Mouse (Mus musculus): Measurements from ENCODE around the gene Tubb3. TPM values are rescaled to one million over a fixed set of nuclear protein-coding genes. Genes with fewer than 3 reads are reported as not detected.

Tubb3 gene
- 0.30 TPM for total RNA-seq (2023)

DNA sequence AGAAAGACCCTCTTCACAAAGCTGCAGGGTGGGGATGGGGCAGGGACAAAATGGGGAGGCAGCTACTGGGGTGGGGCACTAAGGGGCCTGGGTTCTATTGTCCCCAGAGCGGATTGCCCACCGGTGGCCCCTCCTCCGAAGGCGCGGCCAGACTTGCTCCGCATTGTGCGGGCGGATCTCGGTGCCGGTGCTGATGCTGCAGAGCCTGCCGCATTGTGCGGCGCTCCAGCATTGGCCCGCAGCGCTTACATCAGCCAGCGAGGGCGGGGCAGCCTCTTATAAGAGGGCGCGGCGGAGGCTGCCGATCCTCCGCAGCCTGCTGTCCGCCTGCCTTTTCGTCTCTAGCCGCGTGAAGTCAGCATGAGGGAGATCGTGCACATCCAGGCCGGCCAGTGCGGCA lies at the start of gene Tubb3:
TSS of gene Tubb3 (plus strand) at position 179 of the 400 bp plus-strand sequence.

DNA sequence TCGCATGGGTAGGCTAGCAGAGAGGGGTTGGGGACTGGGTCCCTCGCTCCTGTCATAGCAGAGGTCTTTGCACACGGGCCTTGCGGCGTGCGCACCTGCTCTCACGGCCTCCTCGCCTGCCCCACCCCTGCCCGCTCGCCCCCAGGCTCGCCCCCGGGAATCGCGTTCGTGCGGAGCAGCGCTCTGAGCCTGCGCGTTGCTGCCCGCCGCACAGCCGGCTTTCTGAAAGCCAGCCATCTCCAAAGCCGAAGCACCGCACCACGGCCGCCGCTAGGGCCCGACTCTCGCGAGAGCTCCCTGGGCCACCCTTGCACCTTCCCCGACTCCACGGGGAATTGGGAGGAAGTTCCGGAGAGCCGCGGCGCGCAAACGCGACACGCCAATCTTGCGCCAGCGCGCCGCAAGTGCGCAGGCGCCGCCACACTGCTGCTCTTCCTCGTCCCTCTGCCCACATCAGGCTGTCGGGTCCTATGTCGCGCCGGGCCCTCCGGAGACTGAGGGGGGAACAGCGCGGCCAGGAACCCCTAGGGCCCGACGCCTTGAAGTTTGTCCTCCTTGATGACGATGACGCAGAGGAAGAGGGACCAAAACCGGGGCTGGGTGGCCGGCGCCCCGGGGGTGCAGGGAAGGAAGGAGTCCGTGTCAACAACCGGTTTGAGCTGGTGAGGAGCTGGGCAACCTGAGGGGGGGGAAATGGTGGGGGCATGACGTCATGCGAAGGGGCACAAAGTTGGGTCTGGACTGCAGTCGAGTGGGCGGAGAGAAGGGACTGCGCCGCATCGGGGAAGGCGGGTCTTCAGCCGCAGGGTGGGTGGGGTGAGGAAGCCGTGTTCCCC lies 37.6 kb upstream of the Tubb3 start, which contains the start of gene Tcf25:
TSS of gene Tcf25 (plus strand) at position 351 of the 836 bp plus-strand sequence.

DNA sequence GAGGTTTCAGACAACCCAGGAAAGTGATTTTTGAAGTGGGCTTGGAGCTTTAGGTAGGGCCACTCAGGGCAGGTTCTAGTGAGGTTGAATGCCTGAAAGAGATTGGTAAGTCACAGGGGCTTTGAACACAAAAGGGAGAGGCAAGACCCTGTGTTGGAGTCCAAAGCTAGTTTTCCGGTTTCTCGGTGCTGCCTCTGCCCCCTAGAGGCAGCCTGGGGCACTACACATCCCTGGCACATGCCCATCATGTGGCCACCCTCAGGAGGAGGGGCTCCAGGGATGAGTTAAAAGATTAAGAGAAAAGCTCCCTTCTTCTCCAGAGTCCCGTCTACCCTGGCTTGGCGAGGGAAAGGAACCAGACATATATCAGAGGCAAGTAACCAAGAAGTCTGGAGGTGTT lies 4.4 kb upstream of the Tubb3 start, which contains the start of gene Mc1r:
TSS of gene Mc1r (plus strand) at position 322 of the 400 bp plus-strand sequence.

DNA sequence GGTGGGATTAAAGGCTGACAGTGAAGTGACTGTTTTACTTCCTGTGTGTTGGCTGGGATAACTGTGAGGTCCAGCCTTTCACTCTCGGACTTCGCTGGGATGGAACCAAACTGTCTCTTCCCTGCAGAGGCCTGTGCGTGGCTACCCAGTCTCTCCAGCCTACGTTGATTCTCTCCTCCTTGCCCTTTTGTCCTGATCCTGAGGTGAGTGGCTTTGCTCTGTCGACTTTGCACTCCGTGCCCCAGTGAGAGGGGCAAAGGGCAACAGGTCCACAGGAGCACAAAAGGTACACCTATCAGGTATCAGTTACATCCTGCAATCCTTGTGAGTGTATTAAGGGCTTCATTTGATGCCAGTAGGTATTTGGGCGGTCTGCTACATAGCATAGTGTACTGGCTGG lies 12.2 kb downstream of the Tubb3 start, which contains the start of gene Def8:
TSS of gene Def8 (plus strand) at position 87 of the 400 bp plus-strand sequence.

Other genes with a start within 250 kb of the Tubb3 start
- not detected for gene Dpep1, start 225.2 kb upstream of the Tubb3 start, total RNA-seq (2023)
- 74.4 TPM for gene Chmp1a, start 198.7 kb upstream of the Tubb3 start, total RNA-seq (2023)
- gene Spata33, start 198.6 kb upstream of the Tubb3 start, total RNA-seq (2023) = not detected
- gene Cdk10, start 186.6 kb upstream of the Tubb3 start, total RNA-seq (2023) = 52.6 TPM
- gene Spata2l, start 175.2 kb upstream of the Tubb3 start, total RNA-seq (2023) = 14.5 TPM
- gene Zfp276, start 157.2 kb upstream of the Tubb3 start, total RNA-seq (2023) = 27.6 TPM
- gene Vps9d1, start 157.1 kb upstream of the Tubb3 start, total RNA-seq (2023) = 31.1 TPM
- gene Fanca, start 92.8 kb upstream of the Tubb3 start, total RNA-seq (2023) = 10.3 TPM
- gene Spire2, start 78.7 kb upstream of the Tubb3 start, total RNA-seq (2023) = not detected
- gene Tcf25, start 37.7 kb upstream of the Tubb3 start, total RNA-seq (2023) = 216 TPM
- 0.21 TPM for gene Mc1r, start 4.3 kb upstream of the Tubb3 start, total RNA-seq (2023)
- gene Def8, start 12.1 kb downstream of the Tubb3 start, total RNA-seq (2023) = 7.9 TPM
- 46.9 TPM for gene Afg3l1, start 66.5 kb downstream of the Tubb3 start, total RNA-seq (2023)
- not detected for gene Dbndd1, start 104.0 kb downstream of the Tubb3 start, total RNA-seq (2023)
- 3.9 TPM for gene Gas8, start 107.4 kb downstream of the Tubb3 start, total RNA-seq (2023)
- gene Rhou, start 242.5 kb downstream of the Tubb3 start, total RNA-seq (2023) = 0.27 TPM

All from CD4-positive naive resting alpha-beta T cell, adult 57 days (primary cell).